Mouse (Mus musculus) layer of hippocampus, adult 9-11 months (tissue): ENCODE results near the gene Gm20388.
A peak's percentile ranks its signal among the peaks of the same experiment; 100 is the strongest.

Source experiments
- DNase-seq: peaks from one replicate; pipeline ENCODE4 v3.0.0; 2022

Gm20388 gene

DNA sequence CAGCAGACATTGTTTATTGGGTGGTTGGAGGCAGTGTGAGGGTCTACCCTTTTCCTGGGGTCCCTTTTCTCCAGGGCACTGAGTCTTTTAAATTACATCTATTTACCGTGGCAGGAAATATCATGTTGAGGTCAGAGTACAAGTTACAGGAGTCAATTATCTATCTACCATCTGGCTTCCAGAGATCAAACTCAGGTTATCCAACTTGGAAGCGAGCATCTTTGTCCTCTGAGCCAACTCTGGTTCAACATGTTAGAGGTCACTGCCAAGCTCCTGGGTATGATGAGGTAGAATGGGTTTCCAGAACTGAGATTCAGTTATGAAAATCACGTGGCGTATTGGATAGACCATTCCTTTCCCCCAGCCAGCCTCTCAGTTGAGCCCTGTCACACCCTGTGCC lies 2944.5 kb downstream of the Gm20388 start:
- DNase-seq = no peak

DNA sequence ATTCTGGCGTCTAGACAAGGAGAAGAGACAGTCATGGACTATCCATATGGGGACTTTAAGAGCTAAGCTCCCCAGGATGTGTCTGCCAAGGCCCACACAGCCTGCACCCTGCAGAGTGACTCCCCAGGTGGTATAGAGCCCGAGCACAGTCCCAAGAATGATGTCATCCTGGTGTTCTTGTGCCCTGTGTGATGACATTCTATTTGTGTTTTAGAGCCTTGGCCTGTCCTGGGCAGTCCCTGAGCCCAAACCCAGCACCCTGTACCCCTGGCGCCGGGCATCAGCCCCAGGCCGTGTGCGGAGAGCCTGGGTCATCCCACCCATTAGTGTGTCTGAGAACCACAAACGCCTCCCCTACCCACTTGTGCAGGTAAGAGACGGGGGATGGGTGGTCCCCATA lies 2945.6 kb downstream of the Gm20388 start:
- DNase-seq = no peak

GRCm38 (mm10) chr8:122859843-122860242 lies 2949.2 kb downstream of the Gm20388 start:
- DNase-seq = no peak

DNA sequence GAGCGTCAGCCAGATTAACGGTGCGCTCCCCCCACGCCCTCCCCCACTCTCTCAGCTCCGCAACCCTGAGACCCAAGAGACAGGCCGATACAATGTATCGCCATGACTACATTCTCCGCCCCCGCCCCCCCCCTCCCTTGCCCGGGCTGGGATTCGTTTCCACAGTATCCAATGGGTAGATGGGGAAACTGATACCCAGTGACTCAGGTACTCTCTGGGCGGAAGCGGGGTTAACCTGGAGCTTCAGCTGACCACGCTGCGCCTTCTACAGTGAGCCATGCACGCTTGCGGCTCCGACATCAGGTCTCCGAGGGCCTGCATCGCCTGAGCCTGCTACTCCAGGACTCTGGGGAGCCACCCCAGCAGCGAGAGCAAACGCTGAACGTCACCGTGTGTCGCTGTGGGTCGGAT lies 2954.1 kb downstream of the Gm20388 start:
- DNase-seq = no peak

GRCm38 (mm10) chr8:122865441-122865840 lies 2954.8 kb downstream of the Gm20388 start:
- peak; percentile 21 for DNase-seq

GRCm38 (mm10) chr8:122866231-122866630 lies 2955.6 kb downstream of the Gm20388 start:
- no peak for DNase-seq

GRCm38 (mm10) chr8:122867982-122868381 lies 2957.3 kb downstream of the Gm20388 start:
- no peak for DNase-seq

DNA sequence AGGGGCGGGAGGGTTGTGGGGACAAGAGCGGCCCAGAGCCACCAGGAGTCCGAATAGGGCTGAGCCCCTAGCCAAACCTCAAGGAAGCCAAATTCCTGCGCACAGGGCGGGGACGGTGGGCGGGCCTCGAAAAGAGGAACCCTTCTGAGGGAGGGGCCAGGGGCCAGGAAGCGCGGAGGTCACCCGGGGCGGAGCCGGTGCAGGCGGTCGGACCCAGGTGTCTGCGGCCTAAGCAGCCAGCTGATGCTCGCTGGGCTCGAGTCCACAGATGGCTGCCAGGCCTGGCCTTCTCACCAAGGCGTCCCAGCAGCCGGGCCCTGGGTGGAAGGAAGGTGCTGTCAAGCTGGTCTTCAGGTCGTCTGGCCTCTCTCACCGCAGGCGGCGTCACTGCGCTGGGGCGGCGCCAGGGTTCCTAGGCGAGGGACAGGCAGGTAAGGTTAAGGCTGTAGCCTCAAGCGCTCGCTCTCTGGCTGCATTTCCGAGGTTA lies 2959.8 kb downstream of the Gm20388 start:
- no peak for DNase-seq

GRCm38 (mm10) chr8:122871663-122872062 lies 2961.0 kb downstream of the Gm20388 start:
- no peak for DNase-seq

- no peak for DNase-seq
These were observed 2962.5 kb downstream of the Gm20388 start for GRCm38 (mm10) chr8:122873171-122873570.

- DNase-seq = no peak
These were observed 2964.5 kb downstream of the Gm20388 start for GRCm38 (mm10) chr8:122875186-122875585.

GRCm38 (mm10) chr8:122878231-122878630 lies 2967.6 kb downstream of the Gm20388 start:
- DNase-seq = no peak

DNA sequence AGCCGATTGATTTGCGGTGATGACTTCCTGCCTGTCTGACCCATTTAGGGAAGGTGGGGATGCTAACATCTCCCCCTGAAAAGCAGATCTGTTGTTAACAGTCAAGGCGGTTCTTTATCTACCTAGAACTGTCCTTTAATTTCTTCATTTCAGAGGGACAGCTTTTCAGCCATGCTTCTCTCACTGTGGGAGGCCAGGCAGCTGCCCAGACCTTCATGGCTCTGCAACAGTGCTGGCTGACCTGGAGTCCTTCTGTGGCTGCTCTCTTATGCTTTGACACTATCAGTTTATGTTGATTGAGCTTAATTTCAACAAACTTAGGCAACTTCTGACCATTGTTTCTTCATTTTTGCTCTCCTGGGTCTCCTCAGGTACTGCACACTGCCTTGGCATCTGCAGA lies 2969.7 kb downstream of the Gm20388 start:
- DNase-seq = no peak

DNA sequence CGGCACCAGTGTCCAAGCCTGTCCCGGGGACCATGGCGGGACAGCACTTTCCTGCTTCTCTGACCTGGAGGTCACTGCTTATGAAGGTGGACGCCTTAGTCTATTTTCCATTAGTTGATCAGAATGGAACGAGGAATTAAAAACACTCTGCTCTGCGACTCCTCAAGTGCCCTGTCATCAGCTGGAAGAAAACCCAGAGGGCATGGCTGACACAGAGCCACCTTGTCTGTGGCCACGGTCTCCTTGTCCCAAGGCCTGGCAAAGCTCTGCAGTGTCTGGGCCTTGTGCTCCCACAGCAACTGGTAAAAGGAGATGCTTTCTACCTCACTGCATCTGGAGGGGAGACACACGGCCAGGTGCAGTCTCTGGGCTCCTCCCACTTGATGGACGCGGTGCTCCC lies 2973.0 kb downstream of the Gm20388 start:
- DNase-seq = no peak

- no peak for DNase-seq
These were observed 2980.8 kb downstream of the Gm20388 start for GRCm38 (mm10) chr8:122891440-122891839.

DNA sequence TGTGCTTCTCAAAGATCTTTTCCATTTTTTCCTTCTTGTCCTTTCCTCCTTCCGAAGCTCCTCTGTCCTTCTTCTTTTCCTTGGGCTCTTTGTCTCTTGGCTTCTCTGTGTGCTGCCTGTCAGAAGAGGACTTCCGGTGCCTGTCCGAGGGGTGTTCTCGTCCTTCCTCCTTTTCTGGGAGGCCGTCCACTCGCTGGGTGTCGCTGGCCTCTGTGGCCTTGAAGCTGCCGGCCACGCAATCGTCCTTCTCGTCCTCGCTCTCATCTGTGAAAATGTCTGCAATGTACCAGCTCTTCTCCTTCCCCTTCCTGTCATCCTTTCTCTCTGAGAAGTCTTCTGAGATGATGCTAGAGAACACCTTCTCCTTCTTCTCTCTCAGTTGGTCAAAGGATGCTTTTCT lies 2982.8 kb downstream of the Gm20388 start:
- no peak for DNase-seq

- DNase-seq = no peak
These were observed 2985.7 kb downstream of the Gm20388 start for GRCm38 (mm10) chr8:122896317-122896716.

- DNase-seq = no peak
These were observed 2986.6 kb downstream of the Gm20388 start for GRCm38 (mm10) chr8:122897200-122897599.

DNA sequence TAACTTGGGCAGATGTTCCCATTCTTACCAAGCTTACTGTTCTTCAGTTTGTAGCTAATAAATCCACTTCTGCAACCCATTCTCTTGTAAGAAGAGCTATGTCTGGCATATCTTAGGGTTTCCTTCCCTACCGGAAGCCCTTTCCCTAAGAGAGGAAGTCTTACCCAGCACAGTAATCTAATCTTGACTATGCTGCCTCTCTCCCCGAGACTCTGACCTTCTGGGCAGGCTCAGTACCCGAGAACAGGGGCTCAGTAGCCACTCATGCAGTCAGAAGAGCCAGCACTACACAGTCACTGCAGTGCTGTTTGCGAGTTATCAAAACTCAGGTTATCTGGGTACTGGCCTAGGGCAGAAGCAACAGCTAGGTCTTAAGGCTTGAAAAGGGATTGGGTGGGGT lies 2987.4 kb downstream of the Gm20388 start:
- no peak for DNase-seq

DNA sequence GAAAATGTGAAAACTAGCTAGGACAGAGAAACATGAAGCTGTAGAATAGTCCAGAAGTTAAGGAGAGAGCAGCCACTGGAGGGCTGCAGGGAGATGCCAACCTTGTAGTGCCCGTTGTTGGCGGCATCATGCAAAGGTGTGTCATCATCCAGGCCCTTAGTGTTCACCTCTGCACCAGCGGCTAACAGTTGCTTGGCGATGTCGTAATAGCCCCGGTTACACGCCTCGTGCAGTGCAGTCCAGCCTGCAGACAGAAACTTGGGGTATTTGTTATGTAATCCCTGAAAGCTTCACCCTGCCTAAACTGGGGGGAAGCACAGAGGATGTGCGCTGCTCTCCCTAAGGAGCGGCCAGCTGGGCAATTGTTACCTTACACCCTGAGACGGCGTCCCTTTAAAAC lies 2987.8 kb downstream of the Gm20388 start:
- no peak for DNase-seq

DNA sequence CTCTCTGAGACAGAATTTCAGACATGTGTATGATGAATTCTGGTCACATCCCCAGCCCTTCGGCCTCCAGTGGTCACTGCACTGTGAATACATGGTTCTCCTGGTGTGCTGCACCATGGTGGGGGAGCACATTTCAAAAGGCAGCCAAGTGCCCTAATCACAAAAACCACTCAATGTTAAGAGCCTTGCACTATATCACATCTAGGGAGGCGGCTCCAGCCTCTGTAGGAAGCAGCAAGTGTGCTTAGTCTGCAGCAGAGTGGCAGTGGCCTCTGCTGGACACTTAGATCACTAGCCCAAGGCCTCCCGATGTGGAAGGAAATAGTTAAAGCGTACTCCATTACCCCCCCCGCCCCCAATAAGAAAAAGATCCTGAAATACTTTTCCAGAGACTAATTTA lies 2988.4 kb downstream of the Gm20388 start:
- no peak for DNase-seq

DNA sequence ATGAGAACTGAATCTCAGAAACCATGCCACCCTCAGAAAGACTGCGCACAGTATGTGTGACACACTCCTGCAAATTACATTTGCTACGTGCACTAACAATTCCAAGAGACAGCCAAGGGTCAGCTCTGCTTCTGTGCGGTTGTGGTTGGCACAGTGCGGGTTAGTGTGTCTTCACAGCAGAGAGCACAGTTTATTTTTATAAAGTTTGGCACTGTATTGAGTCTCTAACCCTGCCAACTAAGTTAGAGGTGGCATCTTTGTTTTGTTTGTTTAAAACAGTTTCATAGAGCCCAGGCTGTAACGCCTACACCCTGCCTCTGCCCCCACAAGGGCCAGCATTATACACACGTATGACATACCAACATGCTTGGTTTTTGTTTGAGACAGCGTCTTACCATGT lies 2990.8 kb downstream of the Gm20388 start:
- no peak for DNase-seq

DNA sequence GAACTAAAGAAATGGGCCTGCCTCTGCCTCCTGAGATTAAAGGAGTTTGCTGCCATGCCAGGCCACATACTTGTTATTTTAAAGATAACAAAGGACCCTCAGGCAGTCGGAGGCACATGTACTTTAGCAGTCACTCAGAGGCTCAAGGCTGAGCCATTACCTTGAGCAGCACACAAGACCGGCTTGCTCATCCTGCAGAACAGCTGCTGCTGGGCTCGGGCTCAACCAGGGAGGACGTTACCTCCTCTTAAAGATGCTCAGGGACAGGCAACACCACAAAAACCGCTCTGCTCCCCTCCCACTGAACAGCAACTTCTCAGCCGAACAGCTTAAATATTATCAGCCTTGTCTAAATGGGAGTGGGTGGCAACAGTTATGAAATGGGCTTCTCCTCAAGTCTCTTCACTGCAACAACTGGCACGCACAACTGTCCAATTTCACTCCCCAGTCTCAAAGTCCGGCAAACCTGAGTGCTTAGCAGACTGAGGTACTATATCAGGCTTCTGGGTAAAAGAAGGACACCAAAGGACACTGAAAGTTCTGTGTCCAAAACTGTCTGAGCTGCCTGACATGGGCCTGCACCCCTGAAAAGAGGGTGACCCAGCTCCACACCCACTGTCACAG lies 2991.4 kb downstream of the Gm20388 start:
- peak; percentile 29 for DNase-seq

- DNase-seq = no peak
These were observed 2991.9 kb downstream of the Gm20388 start for GRCm38 (mm10) chr8:122902581-122902980.

DNA sequence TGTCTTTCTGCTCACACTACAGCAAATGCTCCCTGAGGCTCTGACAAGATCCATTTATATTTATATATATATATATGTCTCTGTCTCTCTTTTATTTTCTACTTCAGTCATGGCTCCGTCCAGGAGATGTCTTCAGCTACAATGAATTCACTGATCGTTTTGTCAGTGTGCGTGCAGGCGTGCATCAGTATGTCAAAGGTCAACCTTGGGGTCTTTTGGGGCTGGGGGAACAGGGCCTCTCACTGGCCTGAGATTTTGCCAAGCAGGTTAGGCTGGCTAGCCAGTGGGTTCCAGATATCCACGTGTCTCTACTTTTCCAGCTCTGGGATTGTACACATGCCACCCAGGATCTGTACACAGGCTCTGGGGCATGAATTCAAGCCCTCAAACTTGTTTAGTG lies 2992.4 kb downstream of the Gm20388 start:
- no peak for DNase-seq
